Comparison of ENCODE assay signal across 8 mouse cellular contexts in the genomic region with DNA sequence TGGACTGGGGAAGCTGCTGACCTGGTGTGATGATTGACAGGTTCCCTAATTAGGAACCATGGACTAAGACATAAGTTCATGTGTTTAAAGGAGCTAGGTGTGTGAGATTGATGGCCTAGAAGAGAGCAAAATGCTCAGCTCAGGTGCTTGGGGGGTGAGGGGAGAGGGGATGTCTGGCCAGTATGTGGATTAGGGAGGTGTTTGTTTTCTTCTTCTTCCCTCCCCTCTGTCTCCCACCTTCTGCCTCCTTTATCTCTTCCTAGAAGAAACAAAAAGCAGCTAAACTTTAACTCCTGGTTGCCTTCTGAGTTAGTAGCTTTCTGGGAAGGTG.
DNase-seq lines count a peak whose midpoint lies in the region; ATAC-seq and TF ChIP-seq lines count a peak whose summit lies in the region.
"Had no signal": no experiment of that assay in that cellular context is flagged by ENCODE, and none has a peak within 500 bp of the region (broad histone marks: within the 10 kb centered on the region; RNA-seq: fewer than 3 reads in every experiment).

No protein-coding gene starts in this region.

- no peaks in the 10 kb centered on the region for H3K36me3 ChIP-seq in lung, embryonic 14.5 days (ENCODE audit: insufficient read depth)
- H3K36me3 ChIP-seq in forebrain, embryonic 16.5 days (ENCODE audit: control insufficient read depth, insufficient read depth), result no peaks in the 10 kb centered on the region
- H3K36me3 ChIP-seq in liver, embryonic 12.5 days, result no peaks in the 10 kb centered on the region
- H3K36me3 ChIP-seq in stomach, embryonic 16.5 days (ENCODE audit: control insufficient read depth, insufficient read depth, low read length), result no peaks in the 10 kb centered on the region

- peak overlapping the region; percentile 47 for H3K4me2 ChIP-seq in lung, embryonic 14.5 days
- H3K4me2 ChIP-seq in forebrain, embryonic 16.5 days (ENCODE audit: low read length), result peak overlapping the region; percentile 41
- H3K4me2 ChIP-seq in liver, embryonic 12.5 days, result peak overlapping the region; percentile 6; the same call in 1 of the 2 replicates
- peak overlapping the region; percentile 49 for H3K4me2 ChIP-seq in stomach, embryonic 16.5 days (ENCODE audit: low read depth, low read length)

- no peak overlapping the region for H3K9ac ChIP-seq in lung, embryonic 14.5 days
- H3K9ac ChIP-seq in forebrain, embryonic 16.5 days (replicated peaks; ENCODE audit: low read depth, low read length), result peak overlapping the region; percentile 18
- no peak overlapping the region for H3K9ac ChIP-seq in liver, embryonic 12.5 days
- peak overlapping the region; percentile 49 for H3K9ac ChIP-seq in stomach, embryonic 16.5 days (ENCODE audit: low read length)

- no peaks in the 10 kb centered on the region for H3K9me3 ChIP-seq in lung, embryonic 14.5 days (ENCODE audit: low read depth, low read length)
- H3K9me3 ChIP-seq in forebrain, embryonic 16.5 days (ENCODE audit: control insufficient read depth, low read length), result no peaks in the 10 kb centered on the region
- no peaks in the 10 kb centered on the region for H3K9me3 ChIP-seq in liver, embryonic 12.5 days (replicated peaks)
- H3K9me3 ChIP-seq in stomach, embryonic 16.5 days (replicated peaks; ENCODE audit: control insufficient read depth, low read length), result no peaks in the 10 kb centered on the region

- H3K4me3 ChIP-seq in lung, embryonic 14.5 days (ENCODE audit: low read depth, low read length), result 0 out of 2 replicates have a peak overlapping the region, but pooled peaks have one; percentile 3
- H3K4me3 ChIP-seq in forebrain, embryonic 16.5 days (replicated peaks; ENCODE audit: low read length), result no peak overlapping the region; the same call in 1 of the 2 replicates
- no peak overlapping the region for H3K4me3 ChIP-seq in liver, embryonic 12.5 days
- peak overlapping the region; percentile 16; the same call in 1 of the 2 replicates for H3K4me3 ChIP-seq in stomach, embryonic 16.5 days (replicated peaks; ENCODE audit: low read length)

- H3K27me3 ChIP-seq in lung, embryonic 14.5 days (ENCODE audit: insufficient read depth, low read length), result no peaks in the 10 kb centered on the region
- no peaks in the 10 kb centered on the region for H3K27me3 ChIP-seq in forebrain, embryonic 16.5 days (replicated peaks; ENCODE audit: control insufficient read depth, insufficient read depth, low read length)
- no peaks in the 10 kb centered on the region for H3K27me3 ChIP-seq in liver, embryonic 12.5 days (replicated peaks)
- no peaks in the 10 kb centered on the region for H3K27me3 ChIP-seq in stomach, embryonic 16.5 days (ENCODE audit: control insufficient read depth, insufficient read depth, low read length)
- H3K27me3 ChIP-seq: Patski had no signal

- no peak for ATAC-seq in lung, embryonic 14.5 days (ENCODE audit: insufficient read depth)
- ATAC-seq in forebrain, embryonic 16.5 days, result 0 out of 2 replicates have a peak, but pooled peaks have one; percentile 2
- ATAC-seq in liver, embryonic 12.5 days, result no peak
- ATAC-seq in stomach, embryonic 16.5 days (ENCODE audit: insufficient read depth, low FRiP score), result no peak
- ATAC-seq: Patski had no signal

- no peak for DNase-seq in lung, embryonic 14.5 days
- DNase-seq in lung, adult 18-20 months, result no peak
- no peak for DNase-seq in frontal cortex, adult 2 months (ENCODE audit: extremely low spot score in 1 of 2, low spot score in 1 of 2)
- no peak for DNase-seq in cerebellum, adult 9-10 months

- TF ChIP-seq CTCF in lung, embryonic 14.5 days (IDR thresholded peaks at IDR 0.05; ENCODE audit: low read depth), result no peak

- H3K27ac ChIP-seq in lung, embryonic 14.5 days (ENCODE audit: low read depth), result no peak overlapping the region
- 0 out of 2 replicates have a peak overlapping the region, but pooled peaks have one; percentile 4 for H3K27ac ChIP-seq in forebrain, embryonic 16.5 days (ENCODE audit: low read length)
- H3K27ac ChIP-seq in liver, embryonic 12.5 days, result no peak overlapping the region
- H3K27ac ChIP-seq in stomach, embryonic 16.5 days (ENCODE audit: low read length), result peak overlapping the region; percentile 75

- peaks cover 10% of the 10 kb centered on the region for H3K4me1 ChIP-seq in lung, embryonic 14.5 days (ENCODE audit: insufficient read depth)
- H3K4me1 ChIP-seq in forebrain, embryonic 16.5 days (replicated peaks; ENCODE audit: control insufficient read depth, insufficient read depth, low read length), result peaks cover 36% of the 10 kb centered on the region
- no peaks in the 10 kb centered on the region for H3K4me1 ChIP-seq in liver, embryonic 12.5 days
- H3K4me1 ChIP-seq in stomach, embryonic 16.5 days (ENCODE audit: control insufficient read depth, insufficient read depth, low read length), result peaks cover 37% of the 10 kb centered on the region

Comparison
In these comparisons a context has a peak if more than half of its experiments do, and no peak if none do; other contexts are left out.
1. H3K27ac ChIP-seq: peak in forebrain, embryonic 16.5 days (single experiment) and stomach, embryonic 16.5 days (single experiment); none in lung, embryonic 14.5 days (single experiment) and liver, embryonic 12.5 days (single experiment).
2. H3K4me3 ChIP-seq: peak in lung, embryonic 14.5 days (single experiment) and stomach, embryonic 16.5 days (single experiment); none in forebrain, embryonic 16.5 days (single experiment) and liver, embryonic 12.5 days (single experiment).
3. H3K9ac ChIP-seq: peak in forebrain, embryonic 16.5 days (single experiment) and stomach, embryonic 16.5 days (single experiment); none in lung, embryonic 14.5 days (single experiment) and liver, embryonic 12.5 days (single experiment).
4. Peak in every context shown above with its lines, with median percentiles within 50 percentile points of each other: H3K4me2 ChIP-seq.